Mouse (Mus musculus) intestine, postnatal 0 days (tissue): ENCODE data around the gene Unc5c. TPM values are rescaled to one million over a fixed set of nuclear protein-coding genes. Genes with fewer than 3 reads are reported as not detected.

Experiments
- ATAC-seq: fragments of 200-750 bp; cut with Nextera tagmentation; 2 replicates; pipeline ENCODE4 v1.8.0; 2017; ENCODE audit warnings: mild to moderate bottlenecking, moderate TSS enrichment, moderate library complexity
- H3K27ac ChIP-seq: fragments of 300-500 bp; sonication (generic); 2 replicates; pipeline ENCODE4 v1.5.1; 2014; ENCODE audit warnings: mild to moderate bottlenecking, low read depth, low read length, moderate library complexity
- H3K27me3 ChIP-seq: fragments of 300-500 bp; sonication (generic); replicated peaks from 2 replicates; pipeline ENCODE4 v1.6.1; 2014; ENCODE audit warnings: low read length, mixed read lengths; ENCODE audit not compliant: control insufficient read depth, insufficient read depth
- H3K36me3 ChIP-seq: fragments of 300-500 bp; sonication (generic); 2 replicates; pipeline ENCODE4 v1.6.1; 2014; ENCODE audit warnings: mild to moderate bottlenecking, moderate library complexity; ENCODE audit not compliant: control insufficient read depth, insufficient read depth
- H3K4me1 ChIP-seq: fragments of 300-500 bp; sonication (generic); replicated peaks from 2 replicates; pipeline ENCODE4 v1.6.1; 2014; ENCODE audit warnings: antibody characterized with exemption, low read length, mixed read lengths; ENCODE audit not compliant: control insufficient read depth, insufficient read depth
- H3K4me2 ChIP-seq: fragments of 300-500 bp; sonication (generic); replicated peaks from 2 replicates; pipeline ENCODE4 v1.6.1; 2014; ENCODE audit warnings: low read depth, mild to moderate bottlenecking, moderate library complexity
- H3K4me3 ChIP-seq: fragments of 300-500 bp; sonication (generic); 2 replicates; pipeline ENCODE4 v1.5.1; 2014; ENCODE audit warnings: low read depth, low read length
- H3K9ac ChIP-seq: fragments of 300-500 bp; sonication (generic); 2 replicates; pipeline ENCODE4 v1.6.1; 2014; ENCODE audit warnings: mild to moderate bottlenecking, low read depth, low read length
- H3K9me3 ChIP-seq: fragments of 300-500 bp; sonication (generic); 2 replicates; pipeline ENCODE4 v1.6.1; 2016; ENCODE audit warnings: mixed run types; ENCODE audit not compliant: control insufficient read depth
- CTCF ChIP-seq: sonication (generic); IDR thresholded peaks from 2 replicates; pipeline ENCODE4 v1.5.1; 2016; ENCODE audit warnings: low read depth, mild to moderate bottlenecking, control low read depth, antibody characterized with exemption, moderate library complexity
- WGBS: fragments of 180-500 bp; shearing (Covaris S2); extraction: QIAGEN DNeasy Blood & Tissue Kit; methylation state at CpG from one replicate; pipeline ENCODE4 v1.1.7; 2014; 5-methylcytosine and 5-hydroxymethylcytosine counted together
- polyA plus RNA-seq: library from polyadenylated mRNA; unstranded; fragments of >200 nt; fragmentation: Nextera tagmentation; extraction: Ambion mirVana; gene quantifications from 2 replicates; pipeline ENCODE4 v1.2.1, GENCODE M21; 2015

Gene Unc5c
- polyA plus RNA-seq, result 1.6 and 2.1 TPM in 2 replicates

DNA sequence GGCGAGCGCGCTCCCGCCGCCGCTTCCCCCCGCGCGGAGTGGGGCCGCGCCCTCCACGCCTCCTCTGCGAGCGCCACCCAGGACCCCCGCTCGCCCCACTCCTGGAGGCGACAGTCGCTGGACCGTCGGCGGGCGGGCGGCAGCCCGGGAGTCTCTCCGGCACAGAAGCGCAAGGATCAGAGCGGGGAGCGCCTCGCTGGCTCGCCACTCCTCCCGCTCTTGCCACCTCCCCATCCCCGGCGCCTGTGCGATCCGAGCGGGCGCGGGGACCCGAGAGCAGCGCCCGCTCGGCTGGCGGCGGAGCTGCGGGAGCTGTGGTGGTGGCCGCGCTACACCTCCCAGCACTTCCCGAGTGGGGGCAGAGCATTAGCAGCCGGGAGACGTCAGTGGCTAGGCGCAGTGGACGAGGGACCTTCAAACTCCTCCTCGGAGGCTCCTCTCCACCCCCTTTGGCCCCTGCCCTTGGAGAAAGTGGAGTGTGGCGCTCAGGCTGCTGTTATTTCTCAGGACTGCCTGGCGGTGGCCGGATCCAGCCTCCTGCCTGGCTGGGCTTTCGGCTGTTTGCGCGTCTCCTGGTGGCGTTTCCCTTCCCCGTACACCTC, at the start of gene Unc5c:
TSS of gene Unc5c (plus strand) at position 113 of the 602 bp plus-strand sequence.
- ATAC-seq, result peak; percentile 65
- peak within 1 kb of the TSS; percentile 63 for H3K4me3 ChIP-seq

DNA sequence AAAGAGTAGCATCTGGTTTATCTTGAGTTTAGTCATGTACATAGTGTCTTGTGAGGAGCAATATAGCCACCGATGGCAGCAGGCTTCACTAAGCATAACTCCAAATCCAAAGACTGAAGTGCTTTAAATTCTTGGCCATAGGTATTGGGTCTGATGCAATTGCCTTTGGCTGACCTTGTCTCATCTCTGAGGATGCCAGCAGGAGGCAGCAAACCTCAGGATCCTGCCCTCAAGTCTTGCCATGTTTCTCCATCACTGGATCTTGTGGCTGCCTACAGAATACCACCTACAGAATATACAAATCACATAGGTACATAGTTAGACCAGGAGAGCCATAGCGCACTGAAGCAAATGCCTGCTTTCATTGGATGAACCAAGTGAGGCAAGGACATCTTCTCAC, 7.5 kb upstream of the Unc5c start:
- WGBS, result 83% methylated on average over 2 of the region's 2 CpGs
- no peak overlapping the region for H3K4me2 ChIP-seq
- H3K4me3 ChIP-seq, result no peak overlapping the region
- no peak overlapping the region for H3K9ac ChIP-seq
- H3K27me3 ChIP-seq, result no peaks in the 10 kb centered on the region
- H3K9me3 ChIP-seq, result no peaks in the 10 kb centered on the region
- peak; percentile 49 for TF ChIP-seq CTCF
- no peak for ATAC-seq
- no peaks in the 10 kb centered on the region for H3K36me3 ChIP-seq
- H3K4me1 ChIP-seq, result no peaks in the 10 kb centered on the region
- H3K27ac ChIP-seq, result no peak overlapping the region

More for the DNA sequence above, at the start of gene Unc5c:
- no peaks in the 10 kb centered on the region for H3K36me3 ChIP-seq
- no peaks in the 10 kb centered on the region for H3K4me1 ChIP-seq
- H3K27ac ChIP-seq, result no peak within 1 kb of the TSS
- peak; percentile 48 for TF ChIP-seq CTCF
- H3K27me3 ChIP-seq, result peaks cover 19% of the 10 kb centered on the region
- no peaks in the 10 kb centered on the region for H3K9me3 ChIP-seq
- H3K9ac ChIP-seq, result peak within 1 kb of the TSS; percentile 11; the same call in 1 of the 2 replicates
- peak within 1 kb of the TSS; percentile 79 for H3K4me2 ChIP-seq
- under 1% methylated on average over 56 of the region's 61 CpGs for WGBS

- peaks cover 19% of the 10 kb centered on the region for H3K27me3 ChIP-seq
- no peaks in the 10 kb centered on the region for H3K36me3 ChIP-seq
- TF ChIP-seq CTCF, result no peak
- no peak for ATAC-seq
- H3K4me1 ChIP-seq, result no peaks in the 10 kb centered on the region
- WGBS, result 73% methylated on average over 7 of the region's 7 CpGs
- no peak overlapping the region for H3K4me3 ChIP-seq
- no peak overlapping the region for H3K27ac ChIP-seq
- H3K4me2 ChIP-seq, result no peak overlapping the region
- no peak overlapping the region for H3K9ac ChIP-seq
- no peaks in the 10 kb centered on the region for H3K9me3 ChIP-seq
Measured at GRCm38 (mm10) chr3:141462482-141462881, 2.5 kb upstream of the Unc5c start.

GRCm38 (mm10) chr3:141464691-141465103, 319 bp upstream of the Unc5c start:
- TF ChIP-seq CTCF, result peak; percentile 21
- Histone ChIP-seq H3K27me3 (peaks cover 19% of the 10 kb centered on the region), H3K4me2 (peak overlapping the region; percentile 79), H3K4me3 (peak overlapping the region; percentile 63), H3K27ac (no peak overlapping the region), H3K4me1 (no peaks in the 10 kb centered on the region), H3K9ac (no peak overlapping the region), H3K36me3 (no peaks in the 10 kb centered on the region), H3K9me3 (no peaks in the 10 kb centered on the region)
- peak; percentile 41; the same call in 1 of the 2 replicates for ATAC-seq
- under 1% methylated on average over 26 of the region's 26 CpGs for WGBS

DNA sequence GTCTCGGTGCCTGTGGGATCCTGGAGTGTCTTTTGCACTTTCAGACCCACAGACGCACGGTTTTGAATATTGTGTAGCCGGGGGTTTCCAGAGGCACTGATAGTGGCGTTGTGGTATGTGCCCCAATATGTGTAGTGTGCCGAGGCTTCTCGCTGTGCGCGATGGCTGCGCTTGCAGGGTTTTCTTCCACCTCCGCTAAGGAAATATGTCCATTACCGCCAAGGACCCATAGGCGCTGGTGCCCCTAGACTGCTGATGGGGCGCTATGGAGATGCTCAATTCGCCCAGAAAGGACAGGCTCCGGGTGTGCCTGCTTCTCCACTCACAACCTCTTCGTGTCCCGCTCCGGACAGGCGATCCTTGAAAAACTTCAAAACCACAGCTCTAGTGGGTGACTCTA, 1.0 kb downstream of the Unc5c start:
- Histone ChIP-seq H3K4me1 (no peaks in the 10 kb centered on the region), H3K9me3 (no peaks in the 10 kb centered on the region), H3K36me3 (no peaks in the 10 kb centered on the region), H3K27me3 (peaks cover 19% of the 10 kb centered on the region), H3K9ac (peak overlapping the region; percentile 26; the same call in 1 of the 2 replicates), H3K27ac (no peak overlapping the region), H3K4me3 (peak overlapping the region; percentile 63), H3K4me2 (peak overlapping the region; percentile 79)
- WGBS, result 2% methylated on average over 20 of the region's 20 CpGs
- ATAC-seq, result no peak
- no peak for TF ChIP-seq CTCF

DNA sequence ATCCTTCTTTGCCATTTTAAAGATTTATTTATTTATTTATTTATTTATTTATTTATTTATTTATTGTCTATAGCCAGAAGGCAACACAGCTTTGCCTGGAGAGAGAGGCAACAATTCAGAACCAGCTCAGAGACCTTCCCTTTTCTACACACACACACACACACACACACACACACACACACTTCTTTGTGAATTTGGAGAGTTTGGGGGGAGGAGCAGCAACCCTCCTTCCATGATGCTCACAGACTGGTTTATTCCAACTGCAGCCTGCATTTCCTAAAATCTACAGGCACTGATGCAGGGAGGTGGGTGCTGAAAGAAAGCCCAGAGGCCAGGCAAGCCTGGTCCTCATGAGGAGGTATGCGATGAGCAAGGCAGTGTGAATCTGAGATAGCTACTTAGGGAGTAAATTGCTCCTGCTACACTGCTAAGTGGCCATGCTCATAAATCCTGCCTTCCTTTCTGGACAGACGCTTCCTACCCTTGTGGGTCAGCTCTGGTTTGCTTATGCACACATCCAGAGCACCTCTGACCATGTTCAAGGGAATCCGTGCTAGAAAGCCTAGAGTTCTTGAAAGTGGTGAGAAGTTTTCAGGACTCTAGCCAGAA, 1.8 kb downstream of the Unc5c start:
- Histone ChIP-seq H3K27ac (no peak overlapping the region), H3K4me3 (peak overlapping the region; percentile 63; the same call in 1 of the 2 replicates), H3K27me3 (peaks cover 19% of the 10 kb centered on the region), H3K9ac (no peak overlapping the region), H3K4me2 (peak overlapping the region; percentile 79), H3K4me1 (no peaks in the 10 kb centered on the region), H3K9me3 (no peaks in the 10 kb centered on the region), H3K36me3 (no peaks in the 10 kb centered on the region)
- TF ChIP-seq CTCF, result no peak
- no peak for ATAC-seq
- 26% methylated on average over 3 of the region's 3 CpGs for WGBS
